Mouse (Mus musculus): ENCODE data around the gene Acsl6. TPM values are rescaled to one million over a fixed set of nuclear protein-coding genes. Genes with fewer than 3 reads are reported as not detected.

Acsl6 gene
- polyA plus RNA-seq (2021): 0.42 TPM

DNA sequence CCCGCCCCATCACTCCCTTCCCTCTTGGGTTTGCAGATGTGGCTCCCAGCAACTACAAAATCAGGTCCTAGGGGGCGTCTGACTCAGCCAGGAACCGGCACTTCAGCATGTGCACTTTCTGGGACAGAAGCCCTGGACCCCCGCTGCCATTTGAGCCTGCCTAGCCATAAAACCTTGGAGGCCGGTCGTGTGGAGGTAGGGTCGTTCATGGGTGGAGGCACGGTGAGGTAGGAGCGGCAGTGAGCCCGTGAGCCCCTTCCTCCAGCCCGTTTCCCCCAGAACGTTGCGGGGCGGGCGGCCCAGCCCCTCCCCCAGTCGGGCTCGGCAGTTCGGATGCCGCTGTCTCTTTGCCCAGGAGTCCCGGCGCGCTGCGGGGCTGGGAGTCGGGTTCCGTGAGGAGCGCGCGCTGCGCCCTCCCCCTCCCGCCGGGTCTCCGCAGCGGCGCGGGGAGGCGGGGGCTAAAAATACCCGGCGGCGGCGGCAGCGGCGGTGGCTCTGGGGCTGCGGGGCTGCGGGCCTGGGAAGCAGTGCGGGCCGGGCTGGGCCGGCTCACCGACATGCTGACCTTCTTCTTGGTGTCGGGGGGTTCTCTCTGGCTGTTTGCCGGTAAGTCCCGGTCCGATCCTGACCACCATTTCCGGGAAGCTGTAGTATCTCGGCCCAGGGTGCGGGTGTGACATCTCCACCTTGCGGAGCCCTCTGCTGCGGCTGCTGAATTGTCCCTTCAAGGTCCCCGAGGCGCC, at the start of gene Acsl6:
TSS of gene Acsl6 (plus strand) at position 71 of the 743 bp plus-strand sequence.
- DNase-seq (ENCODE audit: low read depth, low spot score) (no peak), ATAC-seq (no peak)
- ChIA-PET POLR2A (no interaction called here), CTCF (no interaction called here)
- no peak for TF ChIP-seq CTCF (IDR thresholded peaks at IDR 0.05)
- in situ Hi-C loops (cut with MboI; ENCODE audit: low pct_unique_long_range_greater_than_20kb): loop anchor here (10.0 to 25.0 kb wide), 2 partner anchors 111 to 508 kb away; no protein-coding TSS in a partner anchor
- H3K27me3 ChIP-seq: peaks cover 11% of the 10 kb centered on the region

DNA sequence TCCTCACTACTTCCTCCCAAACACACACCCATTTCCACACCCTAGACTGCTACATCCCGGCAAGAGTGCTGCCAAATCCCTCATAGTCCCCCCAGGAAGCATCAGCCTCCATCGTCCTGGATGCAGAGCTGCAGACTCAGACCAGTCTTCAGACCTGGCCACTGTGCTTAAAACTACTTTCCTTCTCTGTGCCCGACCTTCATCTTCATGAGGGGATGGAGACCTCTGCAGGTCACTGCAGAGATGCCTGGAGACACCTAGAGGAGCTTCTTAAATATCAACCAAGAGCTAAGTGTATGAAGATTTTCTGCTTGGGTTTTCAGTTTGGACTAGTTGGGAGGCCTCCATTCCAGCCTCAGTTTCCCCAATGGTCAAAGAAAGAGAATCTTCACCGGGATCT, 49.5 kb upstream of the Acsl6 start:
- in situ Hi-C loops (cut with MboI; ENCODE audit: low pct_unique_long_range_greater_than_20kb): loop anchor here (5.0 to 25.0 kb wide), 4 partner anchors 37 to 517 kb away; no protein-coding TSS in a partner anchor
- CTCF ChIA-PET: interaction anchor here (0.7 to 8.3 kb wide), 15 partner anchors 9 to 254 kb away, joined by 3 to 157 read pairs (median 5); no protein-coding TSS in a partner anchor
- ATAC-seq: peak; percentile 34

DNA sequence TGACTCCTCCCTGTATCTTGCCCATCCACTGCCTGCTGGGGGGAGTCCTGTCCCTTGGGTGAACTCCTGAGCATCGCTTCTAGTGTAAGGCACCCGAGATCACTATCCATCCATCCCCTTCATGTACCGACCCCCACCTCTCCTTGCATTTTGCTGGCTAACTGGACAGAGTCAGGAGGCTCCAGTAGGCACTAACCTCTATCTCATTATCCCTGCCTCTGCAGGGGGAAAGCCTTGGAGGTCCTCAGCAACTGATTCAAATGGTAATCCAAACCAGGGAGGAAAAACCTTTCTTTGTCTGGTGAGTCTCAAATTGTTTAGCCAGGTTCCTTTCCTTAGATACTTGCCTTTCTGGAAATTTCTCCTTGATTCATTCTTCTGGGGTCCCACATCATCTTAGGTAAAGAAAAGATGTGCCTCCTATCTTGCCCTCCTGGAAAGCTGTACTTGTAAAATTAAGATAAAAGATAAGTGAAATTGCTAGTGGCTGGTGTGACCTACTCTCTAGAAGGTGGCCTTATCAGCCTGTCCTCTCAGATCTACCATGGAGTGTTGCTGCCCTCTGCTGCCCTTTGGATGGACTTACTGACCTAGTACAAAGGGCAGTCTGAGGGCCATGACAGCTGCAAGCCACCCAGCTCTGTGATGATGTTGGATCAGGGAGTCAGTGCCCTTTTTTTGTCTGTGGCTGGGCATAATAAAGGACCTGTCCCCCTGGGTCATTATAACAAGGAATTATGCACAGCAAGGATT, 46.8 kb upstream of the Acsl6 start:
- DNase-seq (ENCODE audit: low read depth, low spot score): peak; percentile 31
- POLR2A ChIA-PET: no interaction called here
- TF ChIP-seq CTCF (IDR thresholded peaks at IDR 0.05): peak; percentile 88
- ATAC-seq: peak; percentile 67
- CTCF ChIA-PET: interaction anchor here (0.6 to 8.3 kb wide), 4 partner anchors 107 to 203 kb away, joined by 3 to 157 read pairs (median 3); no protein-coding TSS in a partner anchor
- in situ Hi-C loops (cut with MboI; ENCODE audit: low pct_unique_long_range_greater_than_20kb): loop anchor here (5.0 to 25.0 kb wide), 3 partner anchors 254 to 519 kb away; no protein-coding TSS in a partner anchor
- no peaks in the 10 kb centered on the region for H3K27me3 ChIP-seq

More for the DNA sequence above, 49.5 kb upstream of the Acsl6 start:
- peak; percentile 13 for DNase-seq (ENCODE audit: low read depth, low spot score)
- TF ChIP-seq CTCF (IDR thresholded peaks at IDR 0.05): peak; percentile 91
- POLR2A ChIA-PET: interaction anchor here (1.4 kb wide), 1 partner anchor 17 kb away, joined by 3 read pairs; no protein-coding TSS in a partner anchor
- H3K27me3 ChIP-seq: no peaks in the 10 kb centered on the region

DNA sequence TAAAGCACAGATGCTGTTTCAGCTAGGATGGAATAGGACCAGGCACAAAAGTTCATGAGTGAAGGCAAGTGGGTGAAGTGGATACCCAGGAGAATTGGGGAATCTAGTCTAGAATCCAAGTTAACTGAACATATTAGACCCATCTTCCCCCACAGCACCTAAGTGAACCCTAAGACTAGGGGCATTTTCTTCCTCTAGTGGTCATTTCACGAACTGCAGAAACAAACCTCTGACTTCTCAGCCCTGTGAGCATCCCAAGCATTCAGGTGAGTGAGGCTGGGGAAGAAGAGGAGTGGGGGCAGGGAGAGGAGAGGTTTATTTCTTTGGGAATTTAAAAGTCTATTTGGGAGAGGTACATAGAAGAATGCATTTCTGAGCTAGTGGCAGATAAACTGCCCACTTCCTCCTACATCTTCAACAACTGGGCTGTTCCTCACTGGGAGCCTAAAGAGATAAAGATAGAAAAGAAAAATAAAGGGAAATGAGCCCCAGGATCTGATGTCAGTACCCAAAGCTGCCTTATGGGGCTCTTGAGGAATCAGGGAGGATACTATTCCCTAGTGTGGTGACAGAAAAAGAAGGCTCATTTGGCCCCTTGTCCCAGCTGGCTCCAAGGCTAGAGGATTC, 40.1 kb upstream of the Acsl6 start:
- H3K27me3 ChIP-seq: no peaks in the 10 kb centered on the region
- ChIA-PET CTCF (interaction anchor here (0.7 to 1.5 kb wide), 5 partner anchors 11 to 260 kb away, joined by 3 to 4 read pairs (median 4); no protein-coding TSS in a partner anchor), POLR2A (no interaction called here)
- peak; percentile 51 for TF ChIP-seq CTCF (IDR thresholded peaks at IDR 0.05)
- DNase-seq (ENCODE audit: low read depth, low spot score) (no peak), ATAC-seq (no peak)
- in situ Hi-C loops (cut with MboI; ENCODE audit: low pct_unique_long_range_greater_than_20kb): loop anchor here (25.0 kb wide), 1 partner anchor 526 kb away; no protein-coding TSS in a partner anchor

DNA sequence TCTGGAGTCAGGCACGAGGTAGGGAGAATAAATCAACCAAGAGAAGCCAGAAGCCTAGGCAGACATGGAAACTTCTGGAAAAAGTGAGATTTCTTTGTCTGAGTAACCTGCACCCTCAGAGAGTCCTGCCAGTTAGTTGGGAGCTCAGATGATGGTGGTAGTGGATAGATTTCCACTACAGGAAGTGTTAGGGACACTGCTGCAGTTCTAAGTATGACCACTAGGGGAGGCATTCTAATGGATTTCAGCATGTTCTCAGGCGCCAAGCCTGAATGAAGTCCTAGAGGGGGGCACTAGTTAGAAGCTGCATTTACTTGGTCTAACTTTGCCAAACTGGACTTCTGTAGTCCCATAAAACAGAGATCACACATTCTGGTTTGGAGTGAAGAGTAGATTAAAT, 39.1 kb upstream of the Acsl6 start:
- TF ChIP-seq CTCF (IDR thresholded peaks at IDR 0.05): peak; percentile 70
- POLR2A ChIA-PET: no interaction called here
- ATAC-seq (no peak), DNase-seq (ENCODE audit: low read depth, low spot score) (no peak)
- H3K27me3 ChIP-seq: no peaks in the 10 kb centered on the region
- CTCF ChIA-PET: interaction anchor here (0.7 to 1.5 kb wide), 5 partner anchors 10 to 261 kb away, joined by 3 to 4 read pairs (median 4); no protein-coding TSS in a partner anchor
- in situ Hi-C loops (cut with MboI; ENCODE audit: low pct_unique_long_range_greater_than_20kb): loop anchor here (25.0 kb wide), 1 partner anchor 527 kb away; no protein-coding TSS in a partner anchor

DNA sequence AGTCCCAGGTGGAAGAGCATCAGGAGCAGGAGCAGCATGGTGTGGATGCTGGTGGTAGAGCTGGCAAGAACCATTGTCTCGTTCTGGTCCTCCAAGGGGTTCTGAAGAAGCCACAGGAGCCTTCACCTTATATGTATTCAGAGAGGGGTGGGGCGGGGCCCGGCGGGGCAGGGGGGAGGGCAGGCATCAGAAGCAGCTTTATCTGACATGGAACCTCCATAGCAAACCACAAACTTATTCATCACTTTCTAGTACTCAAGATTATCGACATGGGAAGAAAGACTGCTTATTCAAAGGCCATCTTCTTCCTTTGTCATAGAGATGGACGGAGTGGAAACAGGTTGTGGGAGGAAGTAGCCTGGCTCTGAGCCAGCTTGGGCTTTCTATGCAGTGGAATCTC, 36.4 kb upstream of the Acsl6 start, which contains the start of gene Il3:
TSS of gene Il3 (minus strand) at position 101 of the 400 bp plus-strand sequence.
- DNase-seq (ENCODE audit: low read depth, low spot score) (no peak), ATAC-seq (no peak)
- POLR2A ChIA-PET: no interaction called here
- no peaks in the 10 kb centered on the region for H3K27me3 ChIP-seq
- TF ChIP-seq CTCF (IDR thresholded peaks at IDR 0.05): no peak
- in situ Hi-C loops (cut with MboI; ENCODE audit: low pct_unique_long_range_greater_than_20kb): loop anchor here (25.0 kb wide), 1 partner anchor 530 kb away; no protein-coding TSS in a partner anchor
- CTCF ChIA-PET: interaction anchor here (1.0 kb wide), 1 partner anchor 13 kb away, joined by 3 read pairs; no protein-coding TSS in a partner anchor

DNA sequence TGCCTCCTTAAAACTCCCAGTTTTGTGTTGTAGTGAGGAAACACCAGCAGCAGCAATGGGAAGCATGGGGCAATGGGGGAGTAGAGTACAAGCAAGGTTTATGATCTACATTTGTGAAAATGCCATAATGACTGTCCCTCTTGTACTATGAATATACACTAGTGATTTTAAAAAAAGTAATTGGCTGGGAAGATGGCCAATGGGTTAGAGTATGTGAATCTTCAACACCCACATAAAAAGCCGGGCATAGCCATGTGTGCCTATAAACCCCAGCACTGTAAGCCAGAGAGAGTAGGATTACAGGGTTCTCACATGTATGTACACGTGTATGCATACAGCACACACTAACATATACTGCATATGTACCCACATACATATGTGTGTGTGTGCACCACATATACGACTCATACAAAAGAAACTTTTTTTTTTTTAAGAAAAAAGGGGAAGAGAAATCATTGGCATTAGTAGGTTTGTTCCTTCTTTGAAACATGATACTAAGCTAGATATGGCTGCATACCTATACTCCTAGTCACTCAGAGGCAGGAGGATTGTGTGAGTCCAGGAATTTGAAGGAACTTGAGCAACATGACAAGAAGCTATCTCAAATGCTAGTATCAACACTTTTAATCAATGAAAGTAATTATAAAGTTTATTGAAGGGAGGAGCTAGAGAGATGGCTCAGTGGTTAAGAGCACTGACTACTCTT, 34.3 kb upstream of the Acsl6 start:
- ATAC-seq (no peak), DNase-seq (ENCODE audit: low read depth, low spot score) (no peak)
- CTCF ChIA-PET: interaction anchor here (0.9 kb wide), 1 partner anchor 269 kb away, joined by 3 read pairs; no protein-coding TSS in a partner anchor
- in situ Hi-C loops (cut with MboI; ENCODE audit: low pct_unique_long_range_greater_than_20kb): loop anchor here (25.0 kb wide), 1 partner anchor 532 kb away; no protein-coding TSS in a partner anchor
- no peak for TF ChIP-seq CTCF (IDR thresholded peaks at IDR 0.05)
- H3K27me3 ChIP-seq: no peaks in the 10 kb centered on the region
- POLR2A ChIA-PET: no interaction called here

DNA sequence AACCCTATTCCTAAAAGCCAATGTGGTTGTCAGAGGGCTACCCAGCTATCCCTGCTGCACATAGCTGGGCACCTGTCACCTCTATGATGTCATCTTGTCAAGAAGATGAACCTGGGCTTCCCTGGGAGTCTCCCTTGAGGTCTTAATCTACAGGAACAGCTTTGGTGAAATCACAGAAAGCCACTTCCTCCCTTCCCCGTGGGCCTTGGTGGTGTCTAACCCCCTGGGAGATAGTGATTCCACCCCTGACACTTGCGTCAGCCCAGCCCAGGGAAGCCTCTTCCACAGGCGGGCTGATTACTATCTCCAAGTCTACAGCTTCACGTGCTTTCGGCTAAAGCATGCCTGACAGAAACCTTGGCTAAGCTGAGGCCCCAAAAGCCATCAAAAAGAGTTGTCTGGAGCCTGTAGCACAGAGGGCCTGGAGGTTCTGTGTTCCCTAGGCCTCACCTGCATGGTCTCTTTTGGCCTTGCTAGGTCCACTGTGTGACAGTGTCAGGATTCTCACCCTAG, 32.1 kb upstream of the Acsl6 start:
- ATAC-seq: no peak
- in situ Hi-C loops (cut with MboI; ENCODE audit: low pct_unique_long_range_greater_than_20kb): loop anchor here (25.0 kb wide), 1 partner anchor 534 kb away; no protein-coding TSS in a partner anchor
- peaks cover 3% of the 10 kb centered on the region for H3K27me3 ChIP-seq
- TF ChIP-seq CTCF (IDR thresholded peaks at IDR 0.05): no peak
- POLR2A ChIA-PET: no interaction called here
- no peak for DNase-seq (ENCODE audit: low read depth, low spot score)
- CTCF ChIA-PET: no interaction called here

DNA sequence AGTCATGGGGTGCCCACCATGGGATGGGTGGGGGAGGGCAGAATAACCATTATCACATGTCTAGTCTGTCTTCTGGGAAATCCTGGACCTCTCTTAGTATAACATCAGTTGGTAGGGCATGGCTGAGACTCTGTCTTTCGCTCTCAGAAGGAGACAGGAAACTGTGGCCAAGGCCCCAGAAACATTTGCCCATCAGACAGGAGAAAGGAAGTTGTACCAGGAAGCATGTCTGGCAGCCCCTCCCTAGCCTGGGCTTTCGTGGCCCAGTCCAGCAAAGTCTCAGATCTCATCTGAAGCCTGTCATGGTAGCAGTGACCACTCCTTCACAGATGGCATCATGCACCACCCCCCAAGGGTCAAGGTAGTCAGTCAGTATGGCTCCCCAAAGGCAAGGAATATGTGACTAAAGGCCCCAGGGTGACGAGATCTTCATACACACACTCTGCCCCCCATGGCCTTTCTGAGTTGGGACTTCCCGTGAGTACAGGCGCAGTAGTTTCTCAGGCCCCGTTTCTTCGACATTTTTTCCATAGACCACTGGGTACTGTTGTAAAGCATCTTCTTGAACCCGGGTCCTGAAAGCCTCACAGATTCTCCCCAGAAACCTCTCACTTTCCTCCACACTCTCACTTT, 15.7 kb upstream of the Acsl6 start:
- peaks cover 22% of the 10 kb centered on the region for H3K27me3 ChIP-seq
- in situ Hi-C loops (cut with MboI; ENCODE audit: low pct_unique_long_range_greater_than_20kb): no loop called here
- no peak for ATAC-seq
- ChIA-PET POLR2A (no interaction called here), CTCF (no interaction called here)
- TF ChIP-seq CTCF (IDR thresholded peaks at IDR 0.05): no peak
- DNase-seq (ENCODE audit: low read depth, low spot score): no peak
